Mouse (Mus musculus) MEL-GATA-1-ER (cell line): ENCODE measurements around the gene Usp29.

Experiments used
- DNase-seq: peaks from one replicate; pipeline ENCODE4 v3.0.0-alpha.2; 2012; ENCODE audit warnings: low read depth; ENCODE audit errors: extremely low read depth

The Usp29 gene

DNA sequence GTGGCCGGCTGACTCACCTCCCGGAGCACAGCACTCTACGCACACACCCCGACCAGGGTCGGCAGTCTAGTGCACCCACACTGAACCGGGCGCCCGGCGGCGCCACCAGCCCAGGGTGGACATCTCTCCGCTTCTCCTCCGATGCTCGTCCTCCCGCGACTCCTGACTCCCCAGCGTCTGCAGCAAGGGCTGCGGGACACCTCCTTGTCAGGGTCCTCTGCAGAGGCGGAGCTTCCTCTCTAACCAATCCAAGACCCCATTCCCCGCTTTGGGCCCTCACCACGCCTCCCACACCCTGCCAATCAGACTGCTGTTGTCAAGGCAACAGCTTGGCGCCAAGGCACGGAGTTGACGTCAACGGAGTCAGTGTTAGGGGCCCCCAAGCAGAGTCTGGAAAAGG, at the start of gene Usp29, which contains the start of gene Peg3:
Usp29 (plus strand) TSS at position 338 of the 400 bp plus-strand sequence.
Peg3 (minus strand) TSS at position 191 of the 400 bp plus-strand sequence.
- no peak for DNase-seq

DNA sequence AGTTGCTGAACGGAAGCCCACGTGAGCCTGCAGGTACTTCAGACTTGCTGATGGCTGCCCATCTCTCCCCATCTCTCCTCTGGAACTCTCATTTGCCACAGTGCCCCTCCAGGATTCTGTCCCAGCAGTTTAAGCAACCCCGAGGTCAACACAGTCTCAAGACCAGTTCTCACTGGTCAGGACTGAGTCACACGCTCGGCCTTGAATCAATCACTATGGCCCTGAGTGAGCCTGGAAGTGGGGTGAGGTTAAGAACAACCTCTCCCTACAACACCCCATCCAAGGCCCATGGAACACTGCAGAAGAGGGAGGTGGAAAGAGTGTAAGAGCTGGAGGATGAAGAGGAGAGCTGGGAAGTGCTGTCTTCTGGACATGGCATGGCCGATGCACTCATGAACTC, 44.9 kb upstream of the Usp29 start:
- no peak for DNase-seq

DNA sequence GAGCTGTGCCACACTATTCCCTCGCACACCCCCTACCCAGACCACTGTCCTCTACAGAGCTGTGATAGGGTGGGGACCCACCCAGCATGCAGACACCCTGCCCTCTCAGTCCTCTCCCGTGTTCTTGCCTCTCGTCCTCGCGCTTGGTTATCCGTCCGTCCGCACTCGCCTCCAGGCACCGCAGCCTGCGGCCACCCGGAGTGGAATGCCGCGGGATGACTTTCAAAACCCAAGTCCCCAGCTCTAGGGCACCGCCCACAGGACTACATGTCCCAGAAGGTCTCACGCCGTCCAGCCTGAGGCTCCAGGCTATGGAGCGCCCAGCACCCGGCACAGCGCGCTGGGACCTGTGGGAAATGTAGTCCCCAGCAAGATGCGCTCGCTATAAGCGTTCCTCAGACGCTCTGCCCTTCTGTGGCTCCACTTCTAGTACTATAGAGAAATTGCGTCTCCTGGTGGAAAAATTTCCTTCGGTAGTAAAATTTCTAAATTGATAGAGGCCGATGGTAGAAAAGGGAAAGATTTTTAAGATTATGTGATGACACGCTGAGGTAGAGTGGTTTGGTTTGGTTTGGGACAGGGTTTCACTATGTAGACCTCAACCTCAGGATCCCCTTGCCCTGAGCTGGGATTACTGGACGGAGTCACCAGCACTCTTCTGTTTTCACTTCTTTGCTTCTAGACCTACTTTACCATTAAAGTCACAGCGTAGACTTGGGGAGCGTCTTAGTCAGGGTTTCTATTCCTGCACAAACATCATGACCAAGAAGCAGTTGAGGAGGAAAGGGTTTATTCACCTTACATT, 33.9 kb upstream of the Usp29 start, which contains the start of gene Zim1:
Zim1 (minus strand) TSS at position 210 of the 805 bp plus-strand sequence.
- no peak for DNase-seq

DNA sequence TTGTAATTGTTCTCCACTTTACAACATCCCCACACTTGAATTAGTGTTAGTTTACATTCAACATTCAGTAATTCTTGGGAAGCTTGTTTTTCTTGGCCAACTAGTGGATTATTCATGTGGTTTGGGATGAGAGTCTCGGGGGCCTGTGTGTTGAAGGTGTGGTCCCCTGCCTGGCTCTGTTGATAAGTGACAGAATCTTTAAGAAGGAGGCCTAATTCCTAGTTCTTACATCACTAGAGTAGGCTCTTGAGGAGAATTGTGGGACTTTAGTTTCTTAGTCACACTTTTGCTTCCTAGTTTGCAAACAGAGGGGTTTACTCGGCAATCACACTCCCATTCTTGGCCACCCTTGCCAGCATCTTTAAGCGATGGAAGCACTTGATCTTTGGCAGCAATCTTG, 31.1 kb upstream of the Usp29 start:
- no peak for DNase-seq

GRCm38 (mm10) chr7:6707416-6708015, 22.9 kb upstream of the Usp29 start:
- no peak for DNase-seq

GRCm38 (mm10) chr7:6708451-6709180, 21.8 kb upstream of the Usp29 start:
- no peak for DNase-seq

DNA sequence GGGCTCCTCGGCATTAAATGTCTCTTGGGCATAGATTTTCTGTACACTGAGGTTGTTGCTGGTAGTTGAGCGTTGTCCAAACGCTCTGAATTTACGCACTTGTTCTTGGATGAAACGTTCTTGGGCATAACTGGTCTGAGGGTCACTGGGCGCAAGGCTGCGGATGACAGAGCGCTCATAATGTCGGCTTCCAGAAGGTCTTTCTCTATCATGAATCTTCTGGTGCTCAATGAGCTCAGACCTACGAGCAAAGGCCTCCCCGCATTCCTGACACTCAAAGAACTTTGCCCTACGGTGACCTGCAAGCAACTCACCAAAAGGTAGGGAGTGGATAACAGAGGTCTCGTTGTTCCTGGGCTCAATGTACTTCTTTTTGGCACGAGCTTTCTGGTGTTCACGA, 21.0 kb upstream of the Usp29 start:
- no peak for DNase-seq

GRCm38 (mm10) chr7:6727351-6728121, 2.8 kb upstream of the Usp29 start:
- no peak for DNase-seq

DNA sequence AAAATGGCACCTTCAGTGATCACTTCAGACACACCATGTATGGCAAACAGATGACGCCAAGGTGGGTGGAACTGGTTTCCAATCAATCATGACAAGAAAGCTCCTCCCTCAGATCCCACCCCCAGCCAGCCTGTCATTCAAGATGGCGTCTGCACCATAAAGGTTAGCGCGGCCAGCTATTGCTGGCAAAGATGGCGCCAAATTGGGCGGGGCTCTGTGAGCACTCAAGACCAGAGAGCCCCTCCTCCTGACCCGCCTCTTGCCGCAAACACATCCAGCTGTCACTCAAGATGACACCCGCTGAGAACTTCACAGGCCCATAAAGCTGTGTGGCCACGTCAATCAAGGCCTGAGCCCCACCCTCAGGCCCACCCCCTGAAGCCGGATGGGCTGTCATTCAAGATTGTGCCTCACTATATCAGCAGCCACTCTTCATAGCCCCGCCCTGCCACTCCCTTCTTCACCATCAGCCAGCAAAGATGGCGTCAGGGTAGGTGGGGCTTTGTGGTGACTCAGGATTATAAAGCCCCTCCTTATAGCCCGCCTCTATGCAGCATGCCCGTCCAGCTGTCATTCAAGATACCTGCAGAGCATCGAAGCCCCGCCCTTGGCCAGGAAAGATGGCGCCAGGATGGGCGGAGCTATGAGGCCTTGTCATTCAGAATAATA, 2.0 kb upstream of the Usp29 start:
- DNase-seq, result no peak

DNA sequence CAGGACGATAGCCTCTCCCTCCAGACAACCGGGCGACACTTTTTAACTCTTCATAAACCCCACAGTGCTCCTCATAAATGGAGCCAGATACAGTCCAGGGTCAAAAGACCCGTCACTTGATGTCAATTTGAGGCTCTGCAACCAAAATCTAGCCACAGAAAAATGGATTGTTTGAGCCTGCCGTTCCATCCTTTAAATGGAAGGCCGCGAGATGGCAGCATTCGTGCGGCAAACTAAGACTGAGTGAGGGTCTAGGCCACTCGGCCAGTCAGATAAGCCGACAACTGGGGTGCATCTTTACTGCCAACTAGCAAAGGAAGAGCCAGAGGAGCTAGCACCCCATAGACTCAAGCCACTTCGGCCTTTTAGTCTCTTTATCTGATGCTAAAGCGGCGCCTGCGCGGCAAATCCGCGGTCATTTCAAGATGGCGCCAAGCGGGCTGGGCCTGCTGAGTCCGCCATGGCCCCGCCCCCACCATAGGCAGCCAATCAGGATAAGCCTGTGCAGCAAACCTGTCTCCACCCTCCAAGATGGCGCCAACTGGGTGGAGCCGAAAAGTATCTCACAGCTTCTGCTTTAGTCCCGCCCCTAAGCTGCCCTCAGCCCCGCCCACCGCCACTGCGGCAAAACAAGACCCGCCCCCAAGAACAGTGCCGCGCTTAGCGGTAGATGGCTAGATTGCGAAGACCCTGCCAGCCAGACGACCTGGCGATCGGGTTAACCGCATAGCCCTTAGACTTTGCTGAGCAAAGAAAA, 1.1 kb upstream of the Usp29 start:
- DNase-seq, result no peak

DNA sequence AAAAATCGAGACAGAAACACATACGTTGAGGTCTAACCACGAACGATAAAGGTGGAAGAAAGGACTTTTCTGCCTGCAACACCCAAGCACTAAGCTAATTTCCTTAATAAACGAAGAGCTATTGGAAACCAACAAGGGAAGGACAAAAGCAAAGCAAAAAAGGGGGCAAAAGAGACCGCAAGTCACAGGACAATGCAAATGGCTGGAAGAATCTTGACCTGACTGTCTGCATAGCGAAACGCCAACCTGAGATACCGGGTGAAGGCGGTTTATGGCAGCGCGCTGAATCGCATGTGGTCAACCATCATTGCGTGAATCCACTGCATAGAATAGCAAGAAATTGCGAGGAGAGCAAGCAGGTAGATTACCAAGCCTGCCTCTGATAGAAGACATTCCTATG, 423 bp downstream of the Usp29 start:
- DNase-seq, result no peak

GRCm38 (mm10) chr7:6731373-6731772, 995 bp downstream of the Usp29 start:
- DNase-seq, result no peak

GRCm38 (mm10) chr7:6731930-6732329, 1.6 kb downstream of the Usp29 start:
- DNase-seq, result no peak

DNA sequence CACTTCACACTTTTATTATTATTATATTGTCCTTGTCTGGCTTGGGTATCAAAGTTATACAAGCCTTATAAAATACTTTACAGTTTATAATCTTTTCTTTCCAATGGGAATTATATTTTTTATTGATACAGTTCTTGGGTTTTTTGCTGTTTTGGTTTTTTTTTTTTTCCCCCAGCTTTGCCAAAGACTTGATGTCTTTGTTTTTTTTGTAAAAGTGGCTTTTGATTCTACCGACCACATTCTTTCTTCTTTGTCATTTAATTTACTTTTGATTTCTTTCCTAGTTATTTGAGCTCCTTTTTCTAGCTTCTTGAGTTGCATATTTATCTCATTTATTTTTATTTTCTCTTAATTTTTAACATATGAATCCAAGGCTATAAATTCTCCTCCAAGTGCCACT, 5.7 kb downstream of the Usp29 start:
- no peak for DNase-seq

- no peak for DNase-seq
Measured at GRCm38 (mm10) chr7:6744281-6744904, 14.0 kb downstream of the Usp29 start.

- no peak for DNase-seq
Measured at GRCm38 (mm10) chr7:6749196-6749595, 18.8 kb downstream of the Usp29 start.

DNA sequence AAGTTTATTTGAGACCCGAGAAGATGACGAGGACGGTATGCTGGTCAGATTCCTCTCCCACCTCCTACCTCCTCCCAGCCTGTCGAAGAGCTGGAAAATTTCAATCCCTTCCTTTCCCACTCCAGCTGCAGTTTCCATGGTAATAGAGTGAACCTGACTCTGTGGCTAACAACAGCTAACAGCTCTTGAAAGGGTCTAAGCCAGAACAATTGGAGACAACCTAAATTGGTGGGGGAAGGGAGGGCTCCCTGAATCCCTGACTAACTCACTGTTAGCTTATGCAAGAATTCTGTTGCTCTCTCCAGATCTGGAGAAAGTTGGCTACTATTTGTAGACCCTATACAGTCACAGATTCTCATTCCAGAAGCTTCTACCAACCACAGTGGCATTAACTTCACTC, 23.1 kb downstream of the Usp29 start:
- DNase-seq, result no peak

- DNase-seq, result no peak
Measured at GRCm38 (mm10) chr7:6756777-6757291, 26.5 kb downstream of the Usp29 start.

- DNase-seq, result no peak
Measured at GRCm38 (mm10) chr7:6759698-6760097, 29.3 kb downstream of the Usp29 start.
